Mouse (Mus musculus) testis, adult 2 months (tissue): ENCODE results near the gene Lman1l.

ENCODE experiments used
- CTCF ChIP-seq: fragments of 200-500 bp; IDR thresholded peaks from 2 replicates; pipeline ENCODE4 v1.5.1; 2012; ENCODE audit warnings: low read depth, mild to moderate bottlenecking, inconsistent platforms, low read length, moderate library complexity; ENCODE audit not compliant: control insufficient read depth, insufficient read depth, insufficient replicate concordance
- POLR2A ChIP-seq: fragments of 200-500 bp; IDR thresholded peaks from 2 replicates; pipeline ENCODE4 v1.6.1; 2012; ENCODE audit warnings: low read depth, mild to moderate bottlenecking, inconsistent platforms, low read length, moderate library complexity; ENCODE audit not compliant: control insufficient read depth

GRCm38 (mm10) chr9:57633481-57634024, 13.0 kb upstream of the Lman1l start:
- no peak for TF ChIP-seq POLR2A
- no peak for TF ChIP-seq CTCF
